Mouse (Mus musculus): ENCODE data around the gene Cd40lg. TPM values are rescaled to one million over a fixed set of nuclear protein-coding genes. Genes with fewer than 3 reads are reported as not detected.

Cd40lg gene
- total RNA-seq, 4 experiments from 2014 or later = not detected

DNA sequence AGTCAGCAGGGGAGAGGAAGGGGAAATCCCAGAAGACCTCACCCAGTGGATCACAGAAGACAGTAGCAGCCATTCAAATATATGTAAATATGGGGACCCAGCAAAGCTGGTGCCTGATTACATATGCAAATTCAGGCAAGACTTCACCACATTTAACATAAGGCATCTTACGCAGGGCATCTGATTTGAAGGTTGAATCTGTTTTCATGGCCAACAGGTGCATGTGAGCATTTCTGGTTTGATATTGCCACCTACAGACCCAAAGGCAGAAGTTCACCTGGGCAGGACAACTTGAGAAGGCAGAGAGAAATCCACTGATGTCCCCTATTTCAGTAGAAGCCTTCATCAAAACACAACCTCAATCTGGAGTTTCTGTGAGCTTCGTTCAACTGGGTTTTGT is 48.8 kb downstream of the Cd40lg start:
- no peak for DNase-seq (ENCODE audit: low spot score in 2 of 2)

DNA sequence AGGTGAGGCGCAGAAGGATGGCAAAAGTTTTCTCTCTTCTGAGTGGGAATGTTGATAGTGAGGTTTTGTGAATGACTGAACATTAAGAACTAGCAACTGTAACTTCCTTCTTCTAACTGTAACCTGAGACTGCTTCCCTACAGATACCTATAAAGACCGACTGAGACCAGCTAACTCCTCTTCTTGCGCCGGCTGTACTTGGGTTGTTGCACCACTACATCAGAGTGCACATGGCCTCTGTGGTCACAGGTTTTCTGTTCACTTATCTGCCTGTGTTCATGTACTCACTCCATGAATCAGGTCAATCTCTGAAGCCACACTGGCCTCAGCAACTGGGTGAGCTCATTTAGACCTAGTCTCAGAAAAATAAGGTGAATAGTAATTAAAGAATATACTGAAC is 51.6 kb downstream of the Cd40lg start:
- DNase-seq (ENCODE audit: low spot score in 2 of 2) = no peak

Other genes starting within 250 kb of the Cd40lg start
- gene Brs3, start 169.1 kb upstream of the Cd40lg start, total RNA-seq (2022) = under 1 TPM in 1 of 4 experiments, not detected in 3; 0.39 TPM
- gene Htatsf1, start 158.6 kb upstream of the Cd40lg start, total RNA-seq (2022) = 10 to 100 TPM; 53.2 to 59.9 (median 56.5) TPM
- not detected for gene Vgll1, start 124.0 kb upstream of the Cd40lg start, total RNA-seq (2022)
- 10 to 100 TPM; 12.2 to 19.1 (median 16.4) TPM for gene Arhgef6, start 126.6 kb downstream of the Cd40lg start, total RNA-seq (2022)
- 10 to 100 TPM; 55.1 to 63.6 (median 57.5) TPM for gene Rbmx, start 180.9 kb downstream of the Cd40lg start, total RNA-seq (2022)
- not detected for gene Gm364, start 197.0 kb downstream of the Cd40lg start, total RNA-seq (2022)